Mouse (Mus musculus): ENCODE data around the gene Hoxd4.

Gene Hoxd4

GRCm38 (mm10) chr2:74705467-74706089 is 6.2 kb upstream of the Hoxd4 start:
- DNase-seq (ENCODE audit: low read depth, low spot score): no peak

DNA sequence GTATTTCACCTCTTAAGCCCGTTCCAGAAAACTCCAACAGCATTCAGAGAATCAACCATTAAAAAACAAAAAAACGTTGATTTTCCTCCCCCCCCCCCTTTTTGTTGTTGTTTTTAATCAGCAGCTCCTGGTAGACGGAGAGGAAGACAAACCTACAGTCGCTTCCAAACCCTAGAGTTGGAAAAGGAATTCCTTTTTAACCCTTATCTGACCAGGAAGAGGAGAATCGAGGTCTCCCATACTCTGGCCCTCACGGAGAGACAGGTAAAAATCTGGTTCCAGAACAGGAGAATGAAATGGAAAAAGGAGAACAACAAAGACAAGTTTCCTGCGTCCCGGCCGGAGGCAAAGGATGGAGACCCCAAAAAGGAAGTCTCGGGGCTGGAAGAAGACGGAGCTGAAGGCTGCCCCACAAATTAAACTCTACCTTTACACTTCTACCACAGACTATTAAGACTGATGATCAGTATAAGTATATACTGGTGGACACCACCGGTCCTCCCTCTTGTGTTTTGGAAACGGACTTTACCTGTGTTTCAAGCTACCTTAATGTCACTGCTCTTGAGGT is 5.3 kb upstream of the Hoxd4 start:
- no peak for DNase-seq (ENCODE audit: low read depth, low spot score)

DNA sequence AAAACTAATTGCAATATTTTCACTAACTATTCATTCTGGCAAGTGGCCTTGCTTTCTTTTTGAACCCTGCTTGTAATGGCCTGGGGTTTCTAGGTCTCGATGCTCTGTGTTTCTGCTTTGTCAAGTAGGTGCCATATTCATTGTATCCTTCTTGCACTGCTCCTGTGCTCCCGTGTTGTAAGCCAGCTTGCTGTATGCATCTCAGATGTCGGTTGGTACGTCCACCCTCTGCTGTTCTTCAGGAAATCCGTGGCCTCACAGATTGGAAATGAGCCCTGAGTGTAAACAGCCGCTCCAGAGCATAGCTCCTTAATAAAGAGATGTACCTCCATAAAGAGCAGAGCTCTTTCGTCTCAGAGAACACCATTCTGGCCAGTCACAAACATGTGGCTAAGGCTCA is 4.1 kb upstream of the Hoxd4 start:
- DNase-seq (ENCODE audit: low read depth, low spot score): no peak

GRCm38 (mm10) chr2:74708676-74709075 is 3.1 kb upstream of the Hoxd4 start:
- no peak for DNase-seq (ENCODE audit: low read depth, low spot score)

DNA sequence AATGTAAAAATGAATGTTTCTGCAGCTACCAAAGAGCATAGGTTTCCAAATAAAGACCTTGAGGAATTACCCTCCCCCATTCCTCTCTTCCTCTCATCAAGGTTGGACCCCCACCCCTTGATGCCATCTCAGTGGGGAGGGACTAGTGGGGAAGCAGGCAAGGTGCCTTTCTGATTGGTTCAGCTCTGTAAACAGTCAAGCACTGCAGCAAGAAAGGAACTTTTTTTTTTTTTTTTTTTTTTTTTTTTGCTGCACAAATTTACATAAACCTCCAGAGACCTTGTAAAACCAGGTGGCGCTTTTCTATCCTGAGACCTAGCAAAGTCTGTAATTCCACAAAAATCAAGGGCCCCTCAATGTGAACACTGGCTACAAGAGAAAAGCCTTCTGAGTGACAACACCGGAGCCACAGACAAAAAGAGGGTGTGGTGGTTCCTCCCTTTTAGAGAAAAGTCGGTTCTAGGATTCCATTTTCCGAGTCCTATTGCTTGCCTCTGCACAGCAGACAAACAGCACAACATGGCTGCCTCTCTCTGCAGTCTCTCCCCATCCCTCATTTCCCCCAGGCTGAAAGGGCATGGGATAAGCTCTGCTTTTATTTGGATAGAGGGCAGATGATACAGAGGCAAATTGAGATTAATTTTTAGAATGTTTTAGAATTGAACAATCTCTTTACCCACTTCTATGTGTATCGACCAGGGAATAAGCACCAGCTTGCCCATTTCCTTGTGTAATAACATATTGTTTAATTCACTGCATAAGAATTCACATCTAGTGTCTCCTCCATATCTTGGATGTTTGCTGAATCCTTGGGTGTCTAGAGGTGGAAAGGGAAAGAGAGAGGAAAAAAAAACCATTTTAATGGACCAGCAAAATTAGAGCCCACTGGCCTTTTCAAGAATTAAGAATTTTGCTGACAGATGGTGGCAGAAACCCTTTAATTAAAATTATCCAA is 2.0 kb upstream of the Hoxd4 start:
- no peak for DNase-seq (ENCODE audit: low read depth, low spot score)

DNA sequence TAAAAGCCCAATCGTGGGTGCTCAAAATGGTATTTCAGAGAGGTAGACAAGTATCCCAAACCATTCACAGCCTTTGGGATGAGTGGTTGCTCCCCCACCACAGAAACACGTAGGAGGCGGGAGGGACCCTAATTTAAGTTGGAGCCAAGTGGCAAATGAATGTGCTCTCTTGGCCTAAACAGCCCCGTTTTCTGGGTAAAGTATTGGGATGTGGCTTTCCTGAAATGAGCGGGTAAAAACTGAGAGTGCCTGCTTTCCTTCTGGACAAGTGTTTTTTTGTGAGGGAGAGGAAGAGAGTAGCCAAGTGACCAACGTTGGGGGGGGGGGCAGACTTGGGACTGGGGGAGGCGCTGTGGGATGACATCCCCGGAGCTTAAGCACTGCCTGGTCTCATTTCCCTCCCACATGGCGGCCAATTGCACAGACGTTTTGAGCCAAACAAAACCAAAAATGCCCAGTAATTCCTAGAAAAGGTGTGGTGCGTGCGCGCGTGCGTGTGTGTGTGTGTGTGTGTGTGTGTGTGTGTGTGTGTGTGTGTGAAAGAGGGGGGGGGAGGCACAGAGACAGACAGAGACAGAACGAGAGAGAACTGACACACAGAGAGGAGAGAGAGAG is 693 bp upstream of the Hoxd4 start:
- no peak for DNase-seq (ENCODE audit: low read depth, low spot score)

DNA sequence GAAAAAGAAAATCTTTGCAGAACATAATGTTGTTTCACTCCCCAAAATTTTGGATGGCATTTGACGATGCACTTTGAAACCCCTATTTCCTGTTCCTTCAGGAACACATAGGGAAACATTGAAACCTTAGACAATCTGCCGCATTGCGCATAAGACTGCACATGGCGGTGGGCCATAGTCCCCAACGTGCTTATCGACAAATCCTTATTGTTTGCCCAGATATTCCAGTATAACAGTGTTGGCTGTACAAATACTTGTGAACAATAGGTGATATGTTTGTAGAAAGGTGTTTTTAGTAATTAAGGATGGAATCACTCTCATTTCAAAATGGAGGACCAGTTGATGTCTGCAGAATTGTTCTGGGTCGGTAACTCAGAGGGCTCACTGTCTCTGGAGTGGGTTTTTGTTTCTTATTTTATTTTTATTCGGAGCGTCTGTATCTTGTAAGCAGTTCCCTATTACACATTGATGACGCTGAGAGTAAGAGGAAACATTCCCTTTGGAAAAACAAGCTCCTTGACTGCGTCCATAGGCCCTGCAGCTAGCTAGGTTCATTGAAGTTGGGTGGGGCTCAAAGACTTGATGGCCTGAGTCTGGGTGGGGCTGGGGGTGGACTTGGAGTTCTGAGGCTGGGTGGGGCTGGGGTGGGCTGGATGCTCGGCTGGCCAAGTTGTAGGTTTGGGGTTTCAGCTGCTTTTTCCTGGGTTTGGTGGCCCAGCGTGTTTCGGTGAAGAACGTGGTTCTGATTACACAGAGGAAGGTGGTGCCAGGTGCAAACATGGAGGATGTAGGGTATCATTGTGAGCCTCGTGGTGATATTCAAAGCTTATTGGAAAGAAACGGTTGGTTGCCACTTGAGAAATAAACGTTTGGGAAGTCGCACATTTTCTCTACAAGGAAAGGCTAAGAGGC is 1.8 kb downstream of the Hoxd4 start:
- DNase-seq (ENCODE audit: low read depth, low spot score): no peak

GRCm38 (mm10) chr2:74714156-74714789 is 2.5 kb downstream of the Hoxd4 start:
- DNase-seq (ENCODE audit: low read depth, low spot score): no peak

GRCm38 (mm10) chr2:74714881-74715280 is 3.2 kb downstream of the Hoxd4 start:
- DNase-seq (ENCODE audit: low read depth, low spot score): no peak

DNA sequence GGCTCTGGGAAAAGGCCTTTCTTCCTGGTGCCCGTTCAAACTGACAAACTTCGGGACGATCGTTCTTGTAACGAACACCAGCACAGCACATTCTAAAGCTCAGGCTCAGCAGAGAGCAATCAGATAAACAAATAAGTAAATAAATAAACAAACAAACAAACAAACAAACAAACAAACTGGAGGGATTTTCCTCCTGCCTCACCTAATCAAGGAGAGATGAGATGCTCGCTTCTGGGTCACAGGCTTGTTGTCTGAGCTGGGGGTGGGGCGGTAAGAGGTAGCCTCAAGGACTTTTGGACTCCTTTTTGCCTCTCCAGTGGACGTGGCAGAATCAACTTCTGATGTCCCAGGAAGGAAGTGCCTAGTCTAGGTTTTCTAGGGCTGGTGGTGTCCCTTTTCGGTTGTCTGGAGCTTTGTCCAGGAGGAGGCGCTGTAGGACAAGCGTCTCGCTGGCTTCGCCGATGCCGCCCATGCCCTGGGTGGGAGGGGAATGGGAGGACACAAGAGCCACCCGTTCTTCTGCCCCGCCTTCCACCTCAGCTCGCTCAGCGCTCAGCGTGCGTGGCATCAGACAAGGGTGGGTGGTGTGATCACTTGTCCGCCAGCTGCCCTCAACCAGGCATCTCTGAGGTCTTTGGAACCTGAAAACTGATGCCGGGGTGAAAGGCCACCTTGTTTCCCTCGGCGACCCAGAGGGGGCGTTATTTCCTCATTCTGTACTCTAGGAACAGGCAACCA is 3.9 kb downstream of the Hoxd4 start:
- peak; percentile 11 for DNase-seq (ENCODE audit: low read depth, low spot score)

DNA sequence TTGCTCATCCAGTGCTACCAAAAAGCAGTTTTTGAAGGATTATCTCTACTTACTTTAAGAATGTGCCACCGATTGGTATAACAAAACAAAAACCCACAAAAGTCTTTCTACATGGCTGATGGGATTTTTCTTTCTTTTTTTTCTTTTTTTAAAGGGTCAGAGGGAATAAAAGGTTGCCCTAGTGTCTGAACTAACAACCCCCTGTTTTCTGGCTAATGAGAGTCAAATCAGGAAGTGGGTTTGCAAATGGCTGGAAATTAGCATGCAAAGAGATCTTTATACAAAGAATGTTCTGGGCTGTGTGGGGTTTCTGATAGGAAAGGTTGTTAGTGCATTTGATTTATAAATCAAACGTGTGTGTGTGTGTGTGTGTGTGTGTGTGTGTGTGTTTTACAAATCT is 8.7 kb downstream of the Hoxd4 start:
- no peak for DNase-seq (ENCODE audit: low read depth, low spot score)

- DNase-seq (ENCODE audit: low read depth, low spot score): no peak
Observed at GRCm38 (mm10) chr2:74720955-74721491, 9.3 kb downstream of the Hoxd4 start.

DNA sequence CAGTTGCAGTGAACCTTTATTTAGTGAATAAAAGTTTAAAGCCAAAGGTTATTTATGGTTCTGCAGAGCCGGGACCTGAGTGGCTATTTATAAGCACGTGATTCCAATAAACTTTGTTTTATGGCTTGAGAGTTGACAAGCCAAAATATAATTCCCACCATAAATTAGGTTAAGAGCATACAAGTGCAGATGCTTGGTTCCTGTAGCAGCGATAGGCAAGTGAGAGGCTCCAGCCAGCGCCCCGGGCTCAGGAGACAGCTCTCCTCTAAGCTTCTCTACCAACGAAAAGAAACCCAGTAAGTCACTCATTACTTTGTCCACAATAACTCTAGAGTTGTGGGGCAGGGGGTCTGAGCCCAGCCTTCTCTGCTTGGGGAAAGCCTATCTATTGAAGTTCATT is 10.2 kb downstream of the Hoxd4 start:
- DNase-seq (ENCODE audit: low read depth, low spot score): no peak

GRCm38 (mm10) chr2:74722949-74723348 is 11.2 kb downstream of the Hoxd4 start:
- no peak for DNase-seq (ENCODE audit: low read depth, low spot score)

DNA sequence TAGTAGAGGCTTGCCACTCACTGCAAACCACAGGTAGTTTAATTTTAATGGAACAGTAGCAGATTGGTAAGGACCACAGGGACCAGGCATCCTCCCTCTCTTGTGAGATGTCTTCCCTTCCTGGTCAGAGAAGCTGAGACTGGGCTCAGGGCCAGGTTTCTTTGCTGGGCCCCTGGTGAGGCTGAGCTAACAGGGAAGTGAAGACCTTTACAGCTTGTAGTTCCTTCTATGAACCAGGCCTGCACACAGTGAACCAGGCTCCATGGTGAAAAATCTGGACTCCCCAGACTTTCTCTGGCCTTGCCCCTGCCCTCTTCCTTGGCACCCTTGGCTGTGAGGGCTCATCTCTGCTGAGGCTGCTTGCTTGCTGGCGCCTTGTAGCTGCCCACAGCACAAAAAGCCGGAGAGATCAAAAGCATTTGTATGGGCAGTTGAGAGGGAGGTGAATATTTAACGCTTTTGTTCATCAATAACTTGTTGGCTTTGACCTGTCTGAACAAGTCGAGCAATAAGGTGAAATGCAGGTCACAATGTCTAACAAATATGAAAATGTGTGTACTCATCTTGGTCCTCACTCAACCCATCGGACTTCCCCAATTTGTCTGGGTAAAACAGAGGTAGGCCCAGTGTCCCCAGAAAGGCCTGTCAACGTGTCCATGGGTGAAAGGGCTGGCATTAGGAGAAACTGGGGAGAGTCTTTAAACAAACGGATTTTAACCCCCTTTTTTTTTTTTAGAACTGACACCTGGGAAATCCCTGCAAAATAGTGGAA is 12.7 kb downstream of the Hoxd4 start:
- no peak for DNase-seq (ENCODE audit: low read depth, low spot score)

DNA sequence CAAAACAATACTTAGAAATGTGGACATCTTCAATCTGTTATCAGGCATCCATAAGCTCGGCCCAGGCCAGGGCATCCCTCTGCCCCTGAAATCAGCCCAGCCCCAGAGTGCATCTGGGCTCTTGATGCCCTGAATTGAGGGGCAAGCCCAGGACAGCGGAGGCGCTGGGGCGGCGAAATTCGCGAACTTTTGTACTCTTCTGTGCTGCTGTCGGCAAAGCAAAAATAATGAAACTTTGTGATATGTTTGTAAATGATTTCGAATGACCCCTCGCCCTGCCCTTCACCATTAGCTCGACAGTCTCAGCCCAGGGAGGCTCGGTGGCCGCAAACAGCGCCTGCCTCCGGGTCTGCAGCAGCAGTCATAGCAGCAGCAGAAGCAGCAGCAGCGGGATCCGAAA is 13.4 kb downstream of the Hoxd4 start:
- no peak for DNase-seq (ENCODE audit: low read depth, low spot score)

GRCm38 (mm10) chr2:74726551-74726950 is 14.8 kb downstream of the Hoxd4 start, which contains the start of gene Gm28230:
Gene Gm28230, plus strand, starts transcription at chr2:74726728.
- DNase-seq (ENCODE audit: low read depth, low spot score): no peak

GRCm38 (mm10) chr2:74726973-74727639 is 15.4 kb downstream of the Hoxd4 start:
- no peak for DNase-seq (ENCODE audit: low read depth, low spot score)
